Mouse (Mus musculus) embryonic facial prominence, embryonic 15.5 days (tissue): ENCODE results near the gene Sstr4. TPM values are rescaled to one million over a fixed set of nuclear protein-coding genes. Genes with fewer than 3 reads are reported as not detected.

ENCODE experiments used
- ATAC-seq: fragments of 200-750 bp; cut with Nextera tagmentation; 2 replicates; pipeline ENCODE4 v1.8.0; 2017; ENCODE audit warnings: low read depth, moderate TSS enrichment; ENCODE audit not compliant: insufficient number of reproducible peaks, low FRiP score, low TSS enrichment
- H3K27ac ChIP-seq: fragments of 300-500 bp; sonication (generic); replicated peaks from 2 replicates; pipeline ENCODE4 v1.5.1; 2015; ENCODE audit warnings: mild to moderate bottlenecking, inconsistent platforms
- H3K27me3 ChIP-seq: fragments of 300-500 bp; sonication (generic); 2 replicates; pipeline ENCODE4 v1.6.1; 2015; ENCODE audit warnings: inconsistent platforms
- H3K36me3 ChIP-seq: fragments of 300-500 bp; sonication (generic); 2 replicates; pipeline ENCODE4 v1.6.1; 2015; ENCODE audit warnings: mild to moderate bottlenecking, inconsistent platforms
- H3K4me1 ChIP-seq: fragments of 300-500 bp; sonication (generic); 2 replicates; pipeline ENCODE4 v1.6.1; 2015; ENCODE audit warnings: inconsistent platforms
- H3K4me2 ChIP-seq: fragments of 300-500 bp; sonication (generic); replicated peaks from 2 replicates; pipeline ENCODE4 v1.6.1; 2015; ENCODE audit warnings: mild to moderate bottlenecking, inconsistent platforms
- H3K4me3 ChIP-seq: fragments of 300-500 bp; sonication (generic); replicated peaks from 2 replicates; pipeline ENCODE4 v1.5.1; 2015; ENCODE audit warnings: mild to moderate bottlenecking, inconsistent platforms
- H3K9ac ChIP-seq: fragments of 300-500 bp; sonication (generic); 2 replicates; pipeline ENCODE4 v1.6.1; 2015; ENCODE audit warnings: inconsistent platforms
- H3K9me3 ChIP-seq: fragments of 300-500 bp; sonication (generic); replicated peaks from 2 replicates; pipeline ENCODE4 v1.6.1; 2016; ENCODE audit warnings: inconsistent platforms
- WGBS: fragments of 180-500 bp; shearing (Covaris S2); methylation state at CpG from one replicate; pipeline ENCODE4 v1.1.7; 2015; 5-methylcytosine and 5-hydroxymethylcytosine counted together
- polyA plus RNA-seq: library from polyadenylated mRNA; unstranded; fragments of >200 nt; fragmentation: Nextera tagmentation; extraction: Ambion mirVana; gene quantifications from 2 replicates; pipeline ENCODE4 v1.2.1, GENCODE M21; 2015

The Sstr4 gene
- 2.9 and 3.1 TPM in 2 replicates for polyA plus RNA-seq

DNA sequence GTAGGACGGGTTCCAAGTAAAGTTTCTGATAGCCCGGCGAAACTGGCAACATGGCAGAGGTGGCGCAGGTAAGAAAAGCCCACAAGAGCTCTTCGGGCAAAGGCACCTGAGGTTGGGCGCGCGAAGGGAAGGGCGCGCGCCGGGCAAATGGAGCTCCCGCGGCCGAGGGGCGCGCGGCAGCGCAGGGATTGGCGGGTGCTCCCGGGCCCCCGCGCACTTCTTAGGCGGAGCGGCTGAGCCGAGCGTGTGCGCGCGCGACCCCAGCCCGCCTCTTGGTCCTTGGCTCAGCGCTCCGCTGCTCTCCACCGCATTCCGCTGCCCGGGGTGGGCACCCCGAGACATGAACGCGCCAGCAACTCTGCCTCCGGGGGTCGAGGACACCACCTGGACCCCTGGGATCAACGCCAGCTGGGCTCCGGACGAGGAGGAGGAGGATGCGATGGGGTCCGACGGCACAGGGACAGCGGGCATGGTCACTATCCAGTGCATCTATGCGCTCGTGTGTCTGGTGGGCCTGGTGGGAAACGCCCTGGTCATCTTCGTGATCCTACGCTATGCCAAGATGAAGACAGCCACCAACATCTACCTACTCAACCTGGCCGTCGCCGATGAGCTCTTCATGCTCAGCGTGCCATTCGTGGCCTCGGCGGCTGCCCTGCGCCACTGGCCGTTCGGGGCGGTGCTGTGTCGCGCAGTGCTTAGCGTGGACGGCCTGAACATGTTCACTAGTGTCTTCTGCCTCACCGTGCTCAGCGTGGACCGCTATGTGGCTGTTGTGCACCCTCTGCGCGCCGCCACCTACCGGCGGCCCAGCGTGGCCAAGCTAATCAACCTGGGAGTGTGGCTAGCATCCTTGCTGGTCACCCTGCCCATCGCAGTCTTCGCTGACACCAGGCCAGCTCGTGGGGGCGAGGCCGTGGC lies at the start of gene Sstr4:
Gene Sstr4 (plus strand): TSS at position 214 of the 921 bp plus-strand sequence.
- Histone ChIP-seq H3K27me3 (peaks cover 31% of the 10 kb centered on the region), H3K4me1 (peaks cover 33% of the 10 kb centered on the region), H3K9me3 (no peaks in the 10 kb centered on the region), H3K36me3 (no peaks in the 10 kb centered on the region), H3K9ac (peak within 1 kb of the TSS; percentile 37; the same call in 1 of the 2 replicates), H3K4me3 (peak within 1 kb of the TSS; percentile 54), H3K4me2 (peak within 1 kb of the TSS; percentile 98), H3K27ac (no peak within 1 kb of the TSS)
- 4% methylated on average over 83 of the region's 83 CpGs for WGBS
- ATAC-seq = peak; percentile 67

DNA sequence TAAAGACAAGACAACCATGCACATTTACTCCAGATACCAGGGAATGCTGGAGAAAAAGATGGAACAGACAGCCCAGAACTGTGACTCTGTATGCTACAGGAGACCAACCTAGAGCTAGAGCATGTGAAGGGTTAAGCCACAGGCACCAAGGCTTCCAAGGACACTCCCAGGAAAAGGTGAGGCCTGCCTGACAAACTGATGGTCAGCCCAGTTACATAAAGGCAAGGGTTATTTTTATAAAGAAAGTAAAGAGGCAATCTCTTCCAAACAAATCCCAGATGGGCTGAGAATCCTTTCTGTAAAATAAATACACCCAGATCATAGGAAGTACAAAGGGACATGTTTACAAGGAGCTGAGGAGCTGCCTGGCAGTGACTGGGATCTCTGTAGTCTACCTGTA lies 49.8 kb upstream of the Sstr4 start:
- no peak for ATAC-seq
- no peak overlapping the region for H3K4me2 ChIP-seq
- no peaks in the 10 kb centered on the region for H3K36me3 ChIP-seq
- no peaks in the 10 kb centered on the region for H3K9me3 ChIP-seq
- no peak overlapping the region for H3K27ac ChIP-seq
- H3K4me1 ChIP-seq = no peaks in the 10 kb centered on the region
- H3K4me3 ChIP-seq = no peak overlapping the region
- no peak overlapping the region for H3K9ac ChIP-seq
- no peaks in the 10 kb centered on the region for H3K27me3 ChIP-seq

DNA sequence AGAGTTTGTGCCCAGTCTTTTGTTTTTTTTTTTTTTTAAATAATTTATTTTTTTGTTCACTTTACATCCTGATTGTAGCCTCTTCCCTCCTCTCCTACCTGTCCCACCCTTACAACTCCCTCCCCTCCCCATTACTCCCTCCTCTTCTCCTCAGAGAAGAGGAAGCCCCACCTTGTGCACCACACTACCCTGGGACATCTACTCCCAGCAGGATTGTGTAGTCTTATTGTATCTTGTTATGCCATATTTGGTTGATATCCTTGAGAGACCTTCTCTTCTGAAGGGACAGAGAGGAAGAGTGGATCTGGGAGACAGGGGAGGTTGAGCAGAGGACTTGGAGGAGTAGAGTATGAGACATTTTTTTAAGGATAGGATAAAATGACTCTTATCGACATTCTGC lies 48.2 kb upstream of the Sstr4 start:
- Histone ChIP-seq H3K9me3 (no peaks in the 10 kb centered on the region), H3K4me1 (no peaks in the 10 kb centered on the region), H3K9ac (no peak overlapping the region), H3K27me3 (no peaks in the 10 kb centered on the region), H3K36me3 (no peaks in the 10 kb centered on the region), H3K4me3 (no peak overlapping the region), H3K4me2 (no peak overlapping the region), H3K27ac (no peak overlapping the region)
- WGBS = 94% methylated on average over 1 of the region's 1 CpGs
- ATAC-seq = no peak

DNA sequence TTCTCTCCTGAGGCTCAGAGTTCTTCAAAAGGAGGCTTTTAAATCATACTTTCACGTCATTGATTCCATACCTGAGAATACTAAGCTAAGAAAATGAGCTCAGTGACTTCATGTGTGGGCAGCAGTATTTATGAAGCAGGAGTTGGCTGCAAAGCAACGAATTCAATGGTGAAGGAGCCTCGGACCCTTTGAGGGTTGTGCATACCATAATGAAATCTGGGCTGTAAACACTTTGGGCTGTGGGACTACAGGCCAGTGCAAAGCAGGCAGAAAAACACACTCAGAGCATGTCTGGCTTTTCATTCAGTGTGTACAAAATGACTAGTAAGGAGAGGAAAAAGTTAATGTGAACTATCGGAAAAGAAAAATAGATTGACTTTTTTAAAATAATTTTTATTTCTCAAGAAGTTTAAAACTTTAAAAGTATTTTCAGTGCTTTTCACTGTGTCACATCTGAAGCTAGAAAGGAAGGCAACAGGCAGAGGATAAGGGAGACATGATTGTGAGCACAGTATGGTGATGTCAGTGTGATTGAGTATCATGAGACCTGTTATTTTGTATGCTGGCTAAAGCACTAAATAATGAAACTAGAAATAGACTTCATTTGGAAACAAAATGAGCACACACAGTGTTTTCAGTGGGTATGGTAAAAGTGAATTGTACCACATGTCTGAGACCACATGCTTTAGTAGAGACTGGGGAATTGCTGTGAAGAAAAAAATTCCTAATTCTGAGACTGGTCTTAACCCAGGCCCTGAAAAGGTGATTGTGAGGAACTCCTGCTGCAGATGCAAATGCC lies 45.4 kb upstream of the Sstr4 start:
- no peaks in the 10 kb centered on the region for H3K9me3 ChIP-seq
- ATAC-seq = no peak
- H3K27ac ChIP-seq = no peak overlapping the region
- no peak overlapping the region for H3K4me2 ChIP-seq
- no peaks in the 10 kb centered on the region for H3K27me3 ChIP-seq
- 68% methylated on average over 4 of the region's 4 CpGs for WGBS
- H3K4me3 ChIP-seq = no peak overlapping the region
- no peaks in the 10 kb centered on the region for H3K36me3 ChIP-seq
- H3K4me1 ChIP-seq = no peaks in the 10 kb centered on the region
- no peak overlapping the region for H3K9ac ChIP-seq

DNA sequence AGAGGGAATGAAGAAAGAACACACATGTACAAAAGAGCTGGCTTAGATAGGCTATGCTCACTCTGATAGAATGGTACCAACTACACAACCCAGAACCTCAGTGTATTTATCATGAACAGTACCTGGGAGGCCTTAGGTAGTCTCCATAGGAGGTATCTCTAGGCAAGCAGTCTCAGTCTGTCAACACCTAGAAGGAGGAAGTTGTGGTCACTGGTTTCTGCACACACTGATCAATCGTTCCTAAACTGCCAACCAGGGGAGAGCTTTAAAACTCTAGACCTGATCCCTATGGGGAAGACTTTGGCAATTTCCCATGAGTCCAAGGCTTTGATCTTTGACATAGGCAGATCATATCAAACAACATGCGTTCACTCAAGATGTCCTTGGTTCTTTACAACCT lies 44.7 kb upstream of the Sstr4 start:
- Histone ChIP-seq H3K4me3 (no peak overlapping the region), H3K4me1 (no peaks in the 10 kb centered on the region), H3K9me3 (no peaks in the 10 kb centered on the region), H3K27me3 (no peaks in the 10 kb centered on the region), H3K9ac (no peak overlapping the region), H3K4me2 (no peak overlapping the region), H3K36me3 (no peaks in the 10 kb centered on the region), H3K27ac (no peak overlapping the region)
- 65% methylated on average over 2 of the region's 2 CpGs for WGBS
- no peak for ATAC-seq

DNA sequence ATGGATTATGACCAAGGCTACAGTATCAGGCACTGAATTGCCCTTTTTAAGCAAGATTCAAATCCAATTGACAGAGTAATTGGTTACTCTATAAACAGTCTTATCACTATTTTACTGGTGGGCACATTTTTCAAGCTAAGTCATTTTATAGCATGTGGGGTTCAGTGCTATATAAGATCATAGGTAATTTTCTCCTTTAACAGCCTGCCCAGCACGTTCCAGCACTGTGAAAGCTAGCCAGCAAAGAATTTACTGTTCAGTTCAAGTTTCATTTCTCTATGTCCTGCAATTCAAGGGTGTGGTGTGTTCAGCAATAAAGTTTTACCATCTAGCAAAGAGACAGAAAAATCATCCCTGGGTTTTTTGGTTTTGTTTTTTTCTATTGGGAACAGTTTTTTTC lies 42.5 kb upstream of the Sstr4 start:
- no peaks in the 10 kb centered on the region for H3K27me3 ChIP-seq
- no peak overlapping the region for H3K4me3 ChIP-seq
- H3K9me3 ChIP-seq = no peaks in the 10 kb centered on the region
- H3K27ac ChIP-seq = no peak overlapping the region
- H3K4me2 ChIP-seq = no peak overlapping the region
- 53% methylated on average over 1 of the region's 1 CpGs for WGBS
- H3K9ac ChIP-seq = no peak overlapping the region
- no peak for ATAC-seq
- H3K4me1 ChIP-seq = no peaks in the 10 kb centered on the region
- H3K36me3 ChIP-seq = no peaks in the 10 kb centered on the region

DNA sequence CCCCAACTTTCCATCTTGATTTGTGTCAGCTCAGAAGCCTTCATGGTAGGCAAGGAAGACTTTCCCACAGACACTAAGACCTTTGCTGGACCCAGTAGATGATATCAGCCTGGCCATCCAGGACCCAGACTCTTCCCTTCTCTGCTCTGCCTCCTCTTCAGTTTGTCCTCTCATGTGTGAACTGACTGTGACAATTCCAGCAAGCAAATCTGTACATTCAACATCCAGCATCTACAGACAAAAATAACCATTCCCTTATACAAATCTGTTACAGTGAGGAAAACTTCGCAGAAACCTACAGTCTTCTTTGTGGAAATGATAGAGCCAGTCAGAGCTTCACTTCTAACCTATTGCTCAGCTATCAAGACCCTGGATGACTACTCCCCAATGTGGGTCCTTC lies 38.0 kb upstream of the Sstr4 start:
- no peak overlapping the region for H3K4me2 ChIP-seq

DNA sequence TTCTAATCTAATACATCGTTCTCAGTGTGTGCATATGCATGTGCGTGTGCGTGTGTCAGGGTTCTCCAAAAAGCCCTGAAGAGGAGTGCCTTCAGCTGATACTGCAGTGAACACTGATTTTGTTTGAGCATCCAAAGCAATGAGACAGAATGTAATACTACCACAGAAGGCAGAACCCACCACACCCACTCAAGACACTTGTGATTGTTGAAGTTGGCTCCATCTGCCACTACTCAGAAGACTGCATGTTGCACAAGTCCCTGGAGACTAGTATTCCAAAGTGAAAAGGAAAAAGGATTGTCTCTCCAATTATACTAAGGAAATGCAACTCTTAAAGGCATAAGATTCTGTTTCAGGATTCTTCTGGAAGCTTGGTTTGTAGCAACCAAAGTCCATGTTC lies 30.6 kb upstream of the Sstr4 start:
- no peak overlapping the region for H3K27ac ChIP-seq
- no peak for ATAC-seq
- 93% methylated on average over 3 of the region's 3 CpGs for WGBS
- H3K4me2 ChIP-seq = no peak overlapping the region
- no peaks in the 10 kb centered on the region for H3K27me3 ChIP-seq
- H3K36me3 ChIP-seq = no peaks in the 10 kb centered on the region
- H3K9ac ChIP-seq = no peak overlapping the region
- H3K9me3 ChIP-seq = no peaks in the 10 kb centered on the region
- no peaks in the 10 kb centered on the region for H3K4me1 ChIP-seq
- no peak overlapping the region for H3K4me3 ChIP-seq

More for the DNA sequence above, 38.0 kb upstream of the Sstr4 start:
- Histone ChIP-seq H3K9ac (no peak overlapping the region), H3K9me3 (no peaks in the 10 kb centered on the region), H3K4me3 (no peak overlapping the region), H3K27ac (no peak overlapping the region), H3K36me3 (no peaks in the 10 kb centered on the region), H3K4me1 (no peaks in the 10 kb centered on the region), H3K27me3 (no peaks in the 10 kb centered on the region)
- ATAC-seq = no peak
- WGBS = 72% methylated on average over 1 of the region's 1 CpGs

DNA sequence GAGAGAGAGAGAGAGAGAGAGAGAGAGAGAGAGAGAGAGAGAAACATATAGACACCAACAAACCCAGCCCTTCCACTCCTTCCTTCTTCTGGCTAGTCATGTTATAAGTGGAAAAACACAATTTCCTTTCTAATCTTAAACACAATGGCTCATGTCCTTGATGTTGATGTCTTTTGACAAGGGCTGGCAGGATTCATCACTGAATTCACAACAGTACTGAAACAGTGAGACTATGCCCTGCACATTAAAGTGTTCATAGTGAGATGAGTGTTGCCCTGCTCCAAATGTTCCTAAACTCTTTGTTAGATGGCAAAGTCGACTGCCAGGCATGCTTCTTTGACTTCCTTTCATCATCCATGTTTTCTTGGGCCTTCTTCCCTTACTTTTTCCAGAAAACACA lies 29.9 kb upstream of the Sstr4 start:
- ATAC-seq = no peak
- H3K27ac ChIP-seq = no peak overlapping the region

DNA sequence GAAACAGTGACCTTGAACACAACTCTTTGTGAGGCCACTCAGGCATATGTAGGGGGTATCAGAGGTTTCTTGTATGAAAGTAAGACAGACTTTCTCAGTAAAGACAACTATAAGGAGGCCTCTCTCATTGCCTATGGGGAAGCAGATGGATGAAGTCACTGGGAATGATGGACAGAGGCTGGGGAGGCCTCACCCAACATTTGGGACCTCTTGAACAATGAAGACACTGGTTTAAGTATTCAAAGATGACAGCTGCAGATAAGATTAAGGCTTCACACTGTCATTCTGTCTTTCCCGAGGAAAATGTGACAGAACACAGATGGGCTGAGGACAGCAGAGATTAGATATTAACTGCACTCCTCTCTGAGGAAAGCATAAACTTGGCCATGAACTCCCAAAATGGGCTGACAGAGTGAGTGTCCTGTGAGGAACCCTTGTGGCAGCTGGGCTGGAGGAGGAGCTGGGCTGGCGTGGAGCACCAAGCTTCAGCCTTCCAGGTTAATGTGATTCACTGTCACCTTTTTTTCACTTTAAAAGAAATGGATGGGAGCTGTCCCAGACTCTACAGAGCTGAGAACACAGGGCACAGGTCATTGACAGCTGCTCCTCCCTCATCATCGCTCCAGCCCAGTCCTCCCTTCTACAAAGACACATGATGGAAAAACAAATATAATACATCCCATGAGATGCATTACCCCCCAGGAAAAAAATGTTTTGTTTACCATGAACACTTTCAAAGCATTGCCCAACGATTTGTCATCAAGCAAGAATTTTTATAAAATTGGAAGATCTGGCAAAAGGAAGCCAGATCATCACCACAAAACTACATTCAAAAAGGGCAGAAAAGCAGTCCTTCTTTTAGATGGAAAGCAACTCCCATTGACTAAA lies 23.2 kb upstream of the Sstr4 start:
- Histone ChIP-seq H3K9ac (no peak overlapping the region), H3K27me3 (no peaks in the 10 kb centered on the region), H3K27ac (no peak overlapping the region), H3K4me2 (no peak overlapping the region), H3K9me3 (no peaks in the 10 kb centered on the region), H3K4me1 (no peaks in the 10 kb centered on the region), H3K4me3 (no peak overlapping the region), H3K36me3 (no peaks in the 10 kb centered on the region)
- no peak for ATAC-seq
- WGBS = 65% methylated on average over 4 of the region's 4 CpGs

More for the DNA sequence above, 29.9 kb upstream of the Sstr4 start:
- Histone ChIP-seq H3K4me2 (no peak overlapping the region), H3K27me3 (no peaks in the 10 kb centered on the region), H3K4me1 (no peaks in the 10 kb centered on the region), H3K9ac (no peak overlapping the region), H3K4me3 (no peak overlapping the region), H3K9me3 (no peaks in the 10 kb centered on the region), H3K36me3 (no peaks in the 10 kb centered on the region)
- 36% methylated on average over 1 of the region's 1 CpGs for WGBS

DNA sequence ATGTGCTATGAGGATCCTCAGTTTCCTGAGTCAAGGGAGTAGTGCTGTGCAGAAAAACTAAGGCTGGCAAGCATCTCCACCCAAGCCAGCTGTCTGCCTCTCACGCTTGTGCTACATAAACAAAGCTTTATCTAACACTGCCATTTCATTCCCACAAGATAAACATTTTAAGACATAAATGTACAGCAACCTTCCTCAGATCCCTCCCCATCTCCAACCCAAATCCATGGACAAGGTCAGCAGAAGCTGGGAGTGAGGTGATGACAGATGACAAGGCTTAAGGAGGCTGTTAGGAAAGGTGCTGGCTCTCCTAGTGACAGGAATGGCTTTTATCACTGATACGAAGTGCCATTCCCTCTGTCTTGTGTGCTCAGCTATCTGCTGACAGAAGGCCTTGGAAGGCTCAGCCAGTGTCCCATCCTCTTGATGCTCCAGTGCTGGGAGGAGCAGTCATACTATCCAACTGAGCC lies 21.5 kb upstream of the Sstr4 start:
- Histone ChIP-seq H3K27me3 (no peaks in the 10 kb centered on the region), H3K9me3 (no peaks in the 10 kb centered on the region), H3K4me3 (no peak overlapping the region), H3K4me1 (no peaks in the 10 kb centered on the region), H3K36me3 (no peaks in the 10 kb centered on the region), H3K27ac (no peak overlapping the region), H3K4me2 (no peak overlapping the region), H3K9ac (no peak overlapping the region)
- 63% methylated on average over 2 of the region's 2 CpGs for WGBS
- ATAC-seq = no peak
